Mouse (Mus musculus): Measurements from ENCODE around the gene Rarres2.

DNA sequence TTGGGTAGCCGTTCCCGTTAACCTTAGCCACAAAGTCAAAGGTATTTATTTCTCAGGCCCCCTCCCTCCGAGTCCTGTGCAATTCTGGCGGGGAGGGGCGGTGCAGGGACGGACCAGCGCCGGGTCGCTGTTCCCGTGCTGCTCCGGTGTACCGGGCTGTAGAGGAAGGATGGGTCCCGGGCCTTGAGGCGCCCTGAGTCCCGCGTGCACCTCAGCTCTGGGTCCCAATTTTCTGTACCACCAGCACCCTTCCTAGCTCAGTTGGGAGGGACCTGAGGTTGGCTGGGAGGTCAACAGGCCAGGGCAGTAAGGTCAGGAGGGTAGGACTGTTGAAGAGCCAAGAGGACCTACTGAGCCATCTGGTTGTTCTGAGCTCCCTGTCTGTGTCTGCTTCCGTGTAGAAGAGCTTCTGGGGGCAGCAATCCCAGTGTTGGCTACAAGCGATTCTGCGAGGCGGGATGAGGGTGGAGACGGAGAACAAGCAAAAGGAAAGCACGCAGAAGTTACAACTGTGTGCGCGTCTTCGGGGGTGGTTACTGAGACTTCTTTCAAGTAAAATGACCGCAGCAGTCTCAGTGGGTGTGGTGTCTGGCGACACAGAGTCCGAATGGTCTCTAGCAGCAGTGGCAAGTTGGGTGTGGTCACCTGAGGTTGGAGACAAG lies 29.6 kb upstream of the Rarres2 start:
- TF ChIP-seq CTCF (IDR thresholded peaks at IDR 0.05; ENCODE audit: borderline replicate concordance, insufficient read depth, low read depth, low read length) (no peak), POLR2A (IDR thresholded peaks at IDR 0.05; ENCODE audit: borderline replicate concordance, insufficient read depth, low read length) (no peak; the same call in 1 of the 2 replicates)

Measured in cerebellum, adult 2 months (tissue).